Mouse (Mus musculus) bone marrow, adult 2 months (tissue): ENCODE measurements around the gene Elfn2. TPM values are rescaled to one million over a fixed set of nuclear protein-coding genes. Genes with fewer than 3 reads are reported as not detected.
A peak's percentile ranks its signal among the peaks of the same experiment; 100 is the strongest.

ENCODE experiments used
- H3K27ac ChIP-seq: fragments of 200-500 bp; 2 replicates; pipeline ENCODE4 v1.5.1; 2012; ENCODE audit warnings: low read depth, mild to moderate bottlenecking, control low read depth, inconsistent platforms, low read length; ENCODE audit not compliant: control insufficient read depth, poor library complexity, insufficient read depth
- H3K4me1 ChIP-seq: fragments of 200-500 bp; 2 replicates; pipeline ENCODE4 v1.6.1; 2011; ENCODE audit warnings: low read length; ENCODE audit not compliant: control insufficient read depth, insufficient read depth
- H3K4me3 ChIP-seq: fragments of 200-500 bp; replicated peaks from 2 replicates; pipeline ENCODE3; 2011; ENCODE audit warnings: mild to moderate bottlenecking, low read depth, low read length, control low read depth; ENCODE audit not compliant: control insufficient read depth
- CTCF ChIP-seq: fragments of 200-500 bp; IDR thresholded peaks from 2 replicates; pipeline ENCODE4 v1.5.1; 2011; ENCODE audit warnings: low read length, control low read depth; ENCODE audit not compliant: control insufficient read depth, insufficient read depth
- POLR2A ChIP-seq: fragments of 200-500 bp; IDR thresholded peaks from 2 replicates; pipeline ENCODE4 v1.6.1; 2011; ENCODE audit warnings: low read depth, mild to moderate bottlenecking, control low read depth, low read length, borderline replicate concordance; ENCODE audit not compliant: control insufficient read depth
- WGBS: fragments of 180-500 bp; shearing (Covaris S2); methylation state at CpG from one replicate; pipeline ENCODE4 v1.1.7; 2018; 5-methylcytosine and 5-hydroxymethylcytosine counted together
- polyA plus RNA-seq: library from polyadenylated mRNA; stranded (reverse); fragments of >200 nt; gene quantifications from 2 replicates; pipeline ENCODE4 v1.2.4, GENCODE M21; 2011; ENCODE audit warnings: low replicate concordance; ENCODE audit not compliant: missing spikeins, insufficient read depth, insufficient read length

Gene Elfn2
- polyA plus RNA-seq, 1 experiment: not detected

DNA sequence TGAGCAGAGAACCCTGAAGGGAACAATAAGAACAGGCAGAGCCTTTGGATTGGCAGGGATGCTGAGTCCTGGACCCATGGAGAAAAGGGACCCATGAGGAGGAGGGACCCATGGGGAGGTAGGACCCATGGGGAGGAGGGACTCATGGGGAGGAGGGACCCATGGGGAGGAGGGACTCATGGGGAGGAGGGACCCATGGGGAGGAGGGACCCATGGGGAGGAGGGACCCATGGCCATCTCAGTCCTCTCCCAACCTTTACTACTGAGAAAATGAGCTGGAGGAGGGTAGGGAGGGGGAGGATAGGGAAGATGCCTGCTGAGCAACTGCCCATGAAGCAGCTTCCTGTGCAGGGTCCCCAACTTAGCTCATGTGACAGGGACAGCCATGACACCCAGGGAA is 34.4 kb upstream of the Elfn2 start:
- TF ChIP-seq CTCF: no peak
- TF ChIP-seq POLR2A: no peak
- Histone ChIP-seq H3K4me3 (no peak overlapping the region), H3K4me1 (peaks cover 2% of the 10 kb centered on the region), H3K27ac (no peak overlapping the region)

DNA sequence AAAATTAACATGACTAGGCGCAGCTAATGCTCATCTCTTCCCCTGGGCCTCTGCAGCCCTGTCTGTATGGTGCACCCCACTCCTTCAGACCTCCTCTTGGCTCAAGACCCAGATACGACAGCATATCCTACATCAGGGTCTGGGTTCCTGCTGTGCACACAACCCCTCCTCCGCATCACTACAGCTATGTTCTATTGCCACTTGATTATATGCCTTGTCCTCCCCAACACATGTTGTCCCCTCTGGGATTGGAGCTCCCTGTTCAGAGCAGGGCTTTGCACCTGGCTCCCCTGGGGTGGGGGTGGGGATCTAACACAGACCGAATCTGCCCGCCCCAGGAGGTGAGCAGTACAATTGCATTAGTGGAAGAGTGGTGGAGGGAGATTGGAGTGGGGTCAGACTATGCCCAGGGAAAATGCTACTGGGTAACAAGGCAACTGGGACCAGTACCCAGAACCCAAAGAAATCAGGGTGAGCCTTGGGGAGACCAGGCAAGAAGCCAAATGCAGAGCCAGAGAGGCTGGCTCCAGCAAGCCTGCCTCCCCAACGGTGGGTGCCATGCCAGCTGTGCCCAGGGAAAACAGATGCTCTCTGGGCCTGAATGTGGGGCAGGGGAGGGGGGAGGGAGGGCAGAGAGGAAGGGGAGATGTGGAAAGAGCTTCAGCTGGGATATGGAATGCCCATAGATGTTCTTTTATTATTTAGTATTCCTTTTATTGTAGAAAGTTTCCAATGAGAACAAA is 32.2 kb upstream of the Elfn2 start:
- TF ChIP-seq POLR2A (no peak), CTCF (no peak)
- Histone ChIP-seq H3K4me3 (no peak overlapping the region), H3K4me1 (peaks cover 2% of the 10 kb centered on the region), H3K27ac (no peak overlapping the region)
- WGBS: 82% methylated on average over 6 of the region's 6 CpGs

DNA sequence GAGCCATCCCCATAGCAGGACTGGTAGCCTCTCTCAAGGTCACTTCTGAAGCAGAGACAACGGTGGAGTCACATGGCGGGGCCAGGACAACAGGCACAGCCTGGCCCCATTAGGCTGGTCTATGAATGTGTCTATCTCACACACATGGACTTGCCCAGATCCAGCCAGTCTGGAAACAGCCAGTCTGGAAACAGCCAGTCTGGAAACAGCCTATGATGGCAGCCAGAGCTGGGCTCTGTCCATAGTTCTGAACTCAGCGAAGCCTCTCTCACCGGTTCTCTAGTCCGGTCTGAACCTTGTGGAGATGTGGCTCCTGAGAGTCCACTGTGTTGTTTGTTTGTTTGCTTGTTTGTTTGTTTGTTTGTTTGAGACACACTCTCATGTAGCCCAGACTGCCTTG is 31.3 kb upstream of the Elfn2 start:
- Histone ChIP-seq H3K4me3 (no peak overlapping the region), H3K27ac (no peak overlapping the region), H3K4me1 (peaks cover 2% of the 10 kb centered on the region)
- TF ChIP-seq POLR2A (no peak), CTCF (no peak)
- WGBS: 89% methylated on average over 5 of the region's 5 CpGs

DNA sequence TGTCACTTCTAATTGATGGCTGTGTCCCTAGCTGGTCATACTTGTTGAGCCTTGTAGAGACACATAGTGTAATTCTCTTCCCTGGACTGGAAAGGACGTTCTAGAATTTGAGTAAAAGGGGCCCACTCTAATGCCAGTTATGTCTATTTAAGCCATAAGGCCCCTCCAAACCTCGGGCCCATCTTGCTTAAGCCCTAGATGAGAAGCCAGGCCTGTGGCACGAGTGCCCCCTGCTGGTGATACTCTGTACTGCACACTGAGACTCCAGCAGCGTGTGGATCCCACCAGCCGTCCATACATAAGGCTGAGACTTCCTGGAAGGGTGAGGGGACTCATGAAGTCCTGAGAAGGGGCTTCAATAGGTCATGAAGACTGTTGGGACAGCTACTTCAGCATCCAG is 25.6 kb upstream of the Elfn2 start:
- TF ChIP-seq CTCF: peak; percentile 99
- TF ChIP-seq POLR2A: no peak
- Histone ChIP-seq H3K4me1 (no peaks in the 10 kb centered on the region), H3K27ac (no peak overlapping the region), H3K4me3 (no peak overlapping the region)
- WGBS: 8% methylated on average over 5 of the region's 5 CpGs

DNA sequence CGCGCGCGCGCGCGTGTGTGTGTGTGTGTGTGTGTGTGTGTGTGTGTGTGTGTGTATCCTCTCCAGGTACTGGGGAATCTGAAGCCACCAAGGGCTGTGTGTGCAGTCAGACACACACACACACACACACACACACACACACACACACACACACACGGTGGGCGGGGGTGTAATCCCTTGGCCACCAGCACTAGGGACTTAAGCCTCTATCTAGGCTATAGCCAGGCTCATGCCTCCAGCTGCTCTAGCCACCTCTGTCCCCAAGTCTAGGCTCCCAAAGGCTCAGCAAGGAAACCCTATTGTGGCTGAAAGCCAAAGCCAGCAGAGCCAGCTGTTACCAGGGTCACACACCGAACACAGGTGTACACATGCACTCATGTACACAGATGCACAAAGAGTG is 24.3 kb upstream of the Elfn2 start:
- Histone ChIP-seq H3K4me3 (no peak overlapping the region), H3K27ac (no peak overlapping the region), H3K4me1 (no peaks in the 10 kb centered on the region)
- 77% methylated on average over 9 of the region's 10 CpGs for WGBS
- no peak for TF ChIP-seq CTCF

DNA sequence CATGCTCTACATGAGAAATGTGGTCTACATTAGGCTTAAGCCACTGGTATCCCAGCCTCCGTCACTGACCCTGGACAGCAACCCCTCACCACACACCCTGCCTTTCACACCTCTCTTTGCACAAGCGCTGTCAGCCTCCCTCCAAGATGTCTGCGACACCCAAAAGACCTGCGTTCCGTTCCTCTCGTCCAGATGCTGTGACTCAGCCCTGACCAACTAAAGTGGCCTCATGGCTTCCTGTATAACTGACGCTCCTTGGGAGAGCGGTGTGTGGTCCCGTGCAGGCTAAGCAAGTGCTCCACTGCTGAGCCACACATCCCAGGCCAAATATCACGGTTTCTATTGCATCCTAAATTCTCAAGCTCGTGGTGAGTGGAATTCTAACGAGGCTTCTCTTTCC is 22.1 kb upstream of the Elfn2 start:
- no peak overlapping the region for H3K27ac ChIP-seq
- no peak for TF ChIP-seq CTCF
- no peak for TF ChIP-seq POLR2A
- no peak overlapping the region for H3K4me3 ChIP-seq
- 12% methylated on average over 12 of the region's 12 CpGs for WGBS
- no peaks in the 10 kb centered on the region for H3K4me1 ChIP-seq

DNA sequence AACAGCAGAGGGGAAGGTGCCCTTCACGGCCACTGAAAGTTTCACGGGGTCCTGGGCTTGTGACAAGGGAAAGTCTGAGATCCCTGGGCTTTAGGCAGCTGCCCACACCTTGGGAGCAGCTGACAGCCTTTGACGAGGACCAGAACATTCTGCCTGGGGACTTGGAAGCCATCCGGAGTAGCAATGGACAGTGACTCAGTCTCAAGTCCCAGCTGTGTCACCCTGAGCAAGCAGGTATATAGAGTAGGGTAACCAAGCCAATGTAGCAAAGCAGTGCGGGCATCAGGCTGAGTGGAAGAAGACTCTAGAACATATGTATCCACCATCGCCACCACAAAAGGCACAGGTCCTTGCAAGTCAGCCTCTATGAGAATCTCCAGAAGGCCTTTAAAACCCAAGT is 18.6 kb upstream of the Elfn2 start:
- no peak overlapping the region for H3K27ac ChIP-seq
- 60% methylated on average over 6 of the region's 6 CpGs for WGBS
- H3K4me1 ChIP-seq: no peaks in the 10 kb centered on the region
- no peak overlapping the region for H3K4me3 ChIP-seq
- TF ChIP-seq CTCF (no peak), POLR2A (no peak)

DNA sequence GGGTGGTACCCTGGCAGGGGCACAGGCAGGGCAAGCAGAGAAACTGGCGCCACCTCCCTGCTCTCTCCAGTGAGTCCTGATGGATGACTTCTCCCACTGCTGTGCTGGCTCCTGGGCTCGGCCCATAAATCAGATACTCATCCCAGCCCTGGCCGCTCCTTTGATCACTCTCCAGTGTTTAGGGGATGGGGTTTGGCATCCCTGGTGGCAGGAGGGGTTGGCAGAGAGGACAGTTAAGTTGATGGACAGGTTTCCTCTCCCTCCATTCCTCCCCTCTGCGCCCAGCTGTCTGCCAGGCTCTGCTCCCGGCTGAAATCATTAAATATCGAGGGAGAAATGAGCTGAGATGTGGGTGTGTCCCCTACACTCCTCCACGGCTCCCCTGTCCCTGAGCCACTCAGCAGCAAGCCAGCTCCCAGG is 18.1 kb upstream of the Elfn2 start:
- 51% methylated on average over 7 of the region's 7 CpGs for WGBS
- Histone ChIP-seq H3K27ac (no peak overlapping the region), H3K4me1 (no peaks in the 10 kb centered on the region), H3K4me3 (no peak overlapping the region)
- TF ChIP-seq CTCF: no peak
- TF ChIP-seq POLR2A: no peak

DNA sequence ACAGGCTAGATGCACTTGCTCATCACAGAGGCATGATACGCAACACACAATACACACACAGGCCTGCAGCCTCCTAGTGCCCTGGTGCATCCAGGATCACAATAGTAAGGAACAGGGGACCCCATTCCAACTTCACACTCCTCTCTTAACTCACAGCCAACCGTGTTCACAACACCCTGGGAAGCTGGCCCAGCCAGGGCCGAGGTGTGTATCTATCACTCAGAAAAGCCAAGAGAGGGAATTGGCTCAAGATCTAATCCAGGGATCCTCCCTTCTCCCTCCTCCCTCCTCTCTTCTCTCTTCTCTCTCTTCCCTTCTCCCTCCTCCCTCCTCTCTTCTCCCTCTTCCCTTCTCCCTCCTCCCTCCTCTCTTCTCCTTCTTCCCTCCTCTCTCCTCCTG is 17.6 kb upstream of the Elfn2 start:
- H3K27ac ChIP-seq: no peak overlapping the region
- 72% methylated on average over 3 of the region's 3 CpGs for WGBS

More for the DNA sequence above, 17.6 kb upstream of the Elfn2 start:
- Histone ChIP-seq H3K4me3 (no peak overlapping the region), H3K4me1 (no peaks in the 10 kb centered on the region)
- TF ChIP-seq CTCF: no peak
- TF ChIP-seq POLR2A: no peak
